Mouse (Mus musculus) Patski (cell line): ENCODE measurements around the gene Tap1. TPM values are rescaled to one million over a fixed set of nuclear protein-coding genes. Genes with fewer than 3 reads are reported as not detected.
"Not testable (repeated sequence)": the region's sequence is repeated elsewhere in the genome, so short reads cannot be mapped to it uniquely, and the experiment has no call there.

ENCODE experiments used
- ATAC-seq: fragments of 100-300 bp; one replicate; pipeline ENCODE4 v1.8.0; 2021
- CTCF ChIA-PET: fragments of 350-600 bp; sonication (Branson Sonifier 250); formaldehyde crosslinking; loops from one replicate; lab custom pipeline; 2022; ENCODE audit warnings: inconsistent platforms; lab: Charles Lee
- POLR2A ChIA-PET: fragments of 350-600 bp; sonication (Branson Sonifier 250); formaldehyde crosslinking; loops from one replicate; lab custom pipeline; 2022; ENCODE audit warnings: antibody characterized with exemption, inconsistent platforms; lab: Charles Lee
- DNase-seq: peaks from one replicate; pipeline ENCODE4 v3.0.0-alpha.2; 2011; ENCODE audit warnings: low read depth, low spot score
- H3K27me3 ChIP-seq: fragments of 371-371 bp; one replicate; pipeline ENCODE4 v1.5.1; 2021
- CTCF ChIP-seq: fragments of 100-300 bp; IDR thresholded peaks from one replicate; pipeline ENCODE4 v1.5.1; 2021
- in situ Hi-C: fragments of 300-500 bp; cut with MboI; formaldehyde crosslinking; loops from 3 replicates; pipeline ENCODE4 v1.11.1; 2018; ENCODE audit warnings: low pct_unique_long_range_greater_than_20kb, mixed read lengths
- polyA plus RNA-seq: library from polyadenylated mRNA; unstranded; gene quantifications from one replicate; pipeline ENCODE4 v1.2.3, GENCODE M21; 2021

Gene Tap1
- polyA plus RNA-seq, 1 experiment from 2014 or later = 7.0 TPM

- POLR2A ChIA-PET = interaction anchor here (0.8 kb wide), 1 partner anchor 93 kb away, joined by 4 read pairs; no protein-coding TSS in a partner anchor
- DNase-seq = no peak
- no peaks in the 10 kb centered on the region for H3K27me3 ChIP-seq
- TF ChIP-seq CTCF = no peak
- ATAC-seq = no peak
- in situ Hi-C loops = no loop called here
- CTCF ChIA-PET = no interaction called here
Observed at GRCm38 (mm10) chr17:34213936-34214335, 26.6 kb downstream of the Tap1 start.

- ChIA-PET CTCF (interaction anchor here (1.7 kb wide), 1 partner anchor 9 kb away, joined by 3 read pairs; no protein-coding TSS in a partner anchor), POLR2A (no interaction called here)
- in situ Hi-C loops = no loop called here
- no peaks in the 10 kb centered on the region for H3K27me3 ChIP-seq
- ATAC-seq (no peak), DNase-seq (no peak)
- TF ChIP-seq CTCF = no peak
Observed at GRCm38 (mm10) chr17:34215176-34215575, 27.8 kb downstream of the Tap1 start.

DNA sequence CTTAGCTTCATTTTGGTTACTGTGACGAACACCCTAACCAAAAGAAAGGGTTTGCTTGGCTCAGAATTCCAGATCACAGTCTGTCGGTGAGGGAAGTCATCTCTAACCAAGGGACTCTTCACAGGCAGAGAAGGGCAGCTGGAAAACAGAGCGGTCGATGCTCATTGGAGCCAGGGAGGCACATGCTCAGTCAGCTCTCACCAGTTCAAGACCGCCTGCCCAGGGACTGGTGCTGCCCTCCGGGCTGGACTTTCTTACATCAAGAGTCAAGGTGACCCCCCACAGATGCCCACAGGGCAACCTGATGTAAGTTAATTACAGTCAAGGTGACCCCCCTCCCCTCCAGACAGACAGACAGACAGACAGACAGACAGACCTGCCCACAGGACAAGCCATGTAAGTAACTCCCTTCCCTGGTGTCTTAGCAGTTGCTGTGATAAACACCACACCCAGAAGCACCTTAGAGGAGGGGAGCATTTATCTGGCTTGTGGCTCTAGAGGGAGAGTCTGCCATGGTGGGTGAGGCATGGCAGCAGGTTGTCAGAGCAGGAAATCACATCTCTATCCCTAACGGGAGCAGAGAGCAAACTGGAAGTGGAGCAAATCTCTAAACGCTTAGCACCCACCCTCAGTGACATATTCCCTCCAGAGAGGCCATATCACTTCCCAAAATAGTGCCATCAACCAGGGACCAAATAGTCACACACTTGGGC, 30.0 kb downstream of the Tap1 start:
- ChIA-PET CTCF (interaction anchor here (1.0 to 3.4 kb wide), 2 partner anchors 17 to 47 kb away, joined by 3 to 27 read pairs; no protein-coding TSS in a partner anchor), POLR2A (interaction anchor here (0.5 kb wide), 1 partner anchor 35 kb away, joined by 3 read pairs; no protein-coding TSS in a partner anchor)
- DNase-seq = no peak
- TF ChIP-seq CTCF = no peak
- H3K27me3 ChIP-seq = no peaks in the 10 kb centered on the region
- in situ Hi-C loops = no loop called here
- ATAC-seq = no peak

GRCm38 (mm10) chr17:34217986-34218385, 30.6 kb downstream of the Tap1 start:
- POLR2A ChIA-PET = interaction anchor here (0.5 kb wide), 1 partner anchor 36 kb away, joined by 3 read pairs; no protein-coding TSS in a partner anchor
- no peak for DNase-seq
- no peaks in the 10 kb centered on the region for H3K27me3 ChIP-seq
- in situ Hi-C loops = no loop called here
- no peak for ATAC-seq
- TF ChIP-seq CTCF = no peak
- CTCF ChIA-PET = interaction anchor here (1.3 to 3.4 kb wide), 3 partner anchors 9 to 16 kb away, joined by 4 to 27 read pairs (median 4); no protein-coding TSS in a partner anchor

DNA sequence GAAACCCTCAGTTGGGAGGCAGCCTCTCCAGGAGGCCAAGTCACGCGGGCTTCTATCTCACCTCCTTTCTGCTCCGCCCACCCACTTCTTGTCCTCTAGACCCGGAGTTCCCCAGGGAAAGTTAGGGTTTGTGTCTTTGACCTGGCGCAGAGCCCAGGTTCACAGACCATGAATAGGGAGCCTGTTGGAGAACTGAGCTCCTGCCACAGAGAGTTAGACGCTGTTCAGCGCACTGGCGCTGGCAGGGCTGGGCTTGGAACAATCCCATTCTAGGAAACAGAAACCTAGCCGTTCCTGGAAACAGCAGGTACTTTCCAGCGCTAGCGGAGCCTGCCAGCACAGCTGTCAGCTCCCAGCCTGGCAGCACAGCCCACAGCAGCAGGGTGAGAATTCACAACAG, 31.3 kb downstream of the Tap1 start:
- POLR2A ChIA-PET = no interaction called here
- in situ Hi-C loops = no loop called here
- peak; percentile 54 for ATAC-seq
- CTCF ChIA-PET = interaction anchor here (1.3 to 3.4 kb wide), 3 partner anchors 9 to 16 kb away, joined by 4 to 27 read pairs (median 4); no protein-coding TSS in a partner anchor
- no peak for TF ChIP-seq CTCF
- no peaks in the 10 kb centered on the region for H3K27me3 ChIP-seq
- DNase-seq = no peak

DNA sequence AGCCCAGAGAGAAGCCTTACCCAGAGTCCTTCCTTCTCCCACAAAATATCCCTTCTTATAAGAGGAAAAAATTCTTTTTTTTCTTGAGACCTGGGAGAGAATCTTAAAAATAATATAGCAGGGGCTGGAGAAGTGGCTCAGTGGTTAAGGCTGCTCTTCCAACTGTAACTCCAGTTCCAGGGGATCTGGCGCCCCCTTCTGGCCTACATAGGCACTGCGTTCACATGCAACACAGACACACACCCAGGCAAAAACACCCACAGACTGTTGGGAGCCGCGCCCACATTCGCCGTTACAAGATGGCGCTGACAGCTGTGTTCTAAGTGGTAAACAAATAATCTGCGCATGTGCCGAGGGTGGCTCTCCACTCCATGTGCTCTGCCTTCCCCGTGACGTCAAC, 31.7 kb downstream of the Tap1 start:
- in situ Hi-C loops, POLR2A ChIA-PET, DNase-seq, H3K27me3 ChIP-seq: not testable (repeated sequence)
- CTCF ChIA-PET = interaction anchor here (1.0 to 3.4 kb wide), 4 partner anchors 10 to 48 kb away, joined by 3 to 27 read pairs (median 4); no protein-coding TSS in a partner anchor
- peak; percentile 31 for ATAC-seq

- ATAC-seq, in situ Hi-C loops, DNase-seq, POLR2A ChIA-PET, H3K27me3 ChIP-seq: not testable (repeated sequence)
- CTCF ChIA-PET = interaction anchor here (1.0 to 3.4 kb wide), 2 partner anchors 15 to 49 kb away, joined by 3 to 27 read pairs; no protein-coding TSS in a partner anchor
Observed at GRCm38 (mm10) chr17:34219801-34220200, 32.4 kb downstream of the Tap1 start.

- DNase-seq, CTCF ChIA-PET, in situ Hi-C loops, POLR2A ChIA-PET, ATAC-seq, H3K27me3 ChIP-seq: not testable (repeated sequence)
Observed at GRCm38 (mm10) chr17:34220401-34220800, 33.0 kb downstream of the Tap1 start.

- DNase-seq (no peak), ATAC-seq (no peak)
- TF ChIP-seq CTCF = no peak
- POLR2A ChIA-PET = interaction anchor here (0.8 kb wide), 1 partner anchor 10 kb away, joined by 3 read pairs; no protein-coding TSS in a partner anchor
- CTCF ChIA-PET = interaction anchor here (1.1 to 2.5 kb wide), 4 partner anchors 10 to 54 kb away, joined by 3 to 17 read pairs (median 4); no protein-coding TSS in a partner anchor
- no peaks in the 10 kb centered on the region for H3K27me3 ChIP-seq
- in situ Hi-C loops = no loop called here
Observed at GRCm38 (mm10) chr17:34224816-34225215, 37.5 kb downstream of the Tap1 start.

GRCm38 (mm10) chr17:34225426-34225825, 38.1 kb downstream of the Tap1 start:
- ChIA-PET CTCF (interaction anchor here (2.5 kb wide), 1 partner anchor 10 kb away, joined by 17 read pairs; no protein-coding TSS in a partner anchor), POLR2A (no interaction called here)
- TF ChIP-seq CTCF = no peak
- DNase-seq (no peak), ATAC-seq (no peak)
- in situ Hi-C loops = no loop called here
- no peaks in the 10 kb centered on the region for H3K27me3 ChIP-seq

DNA sequence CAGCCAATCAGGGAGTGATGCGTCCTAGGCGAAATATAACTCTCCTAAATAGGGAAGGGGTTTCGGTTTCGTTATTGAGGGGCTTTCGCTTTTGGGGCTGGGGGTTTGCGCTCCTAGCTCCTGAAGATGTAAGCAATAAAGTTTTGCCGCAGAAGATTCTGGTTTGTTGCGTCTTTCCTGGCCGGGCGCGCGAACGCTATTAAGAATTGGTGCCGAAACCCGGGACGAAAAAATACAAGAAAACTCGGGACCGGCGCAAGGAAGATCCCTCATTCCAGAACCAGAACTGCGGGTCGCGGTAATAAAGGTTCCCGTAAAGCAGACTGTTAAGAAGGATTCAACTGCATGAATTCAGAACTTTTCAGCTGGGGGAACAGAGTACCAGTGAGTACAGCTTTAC, 38.6 kb downstream of the Tap1 start:
- in situ Hi-C loops, DNase-seq, H3K27me3 ChIP-seq, POLR2A ChIA-PET, ATAC-seq: not testable (repeated sequence)
- CTCF ChIA-PET = interaction anchor here (2.5 kb wide), 1 partner anchor 9 kb away, joined by 17 read pairs; no protein-coding TSS in a partner anchor

DNA sequence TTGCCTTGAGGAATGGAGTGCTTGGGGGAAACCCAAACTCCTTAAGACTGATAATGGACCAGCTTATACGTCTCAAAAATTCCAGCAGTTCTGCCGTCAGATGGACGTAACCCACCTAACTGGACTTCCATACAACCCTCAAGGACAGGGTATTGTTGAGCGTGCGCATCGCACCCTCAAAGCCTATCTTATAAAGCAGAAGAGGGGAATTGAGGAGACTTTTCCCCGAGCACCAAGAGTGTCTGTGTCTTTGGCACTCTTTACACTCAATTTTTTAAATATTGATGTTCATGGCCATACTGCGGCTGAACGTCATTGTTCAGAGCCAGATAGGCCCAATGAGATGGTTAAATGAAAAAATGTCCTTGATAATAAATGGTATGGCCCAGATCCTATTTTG, 43.6 kb downstream of the Tap1 start:
- DNase-seq, CTCF ChIA-PET, ATAC-seq, H3K27me3 ChIP-seq, POLR2A ChIA-PET, in situ Hi-C loops: not testable (repeated sequence)

- ATAC-seq, H3K27me3 ChIP-seq, in situ Hi-C loops, DNase-seq, POLR2A ChIA-PET: not testable (repeated sequence)
- CTCF ChIA-PET = interaction anchor here (1.6 kb wide), 1 partner anchor 23 kb away, joined by 5 read pairs; no protein-coding TSS in a partner anchor
Observed at GRCm38 (mm10) chr17:34232021-34232420, 44.7 kb downstream of the Tap1 start.
